Mouse (Mus musculus) lung, postnatal 25 days (tissue): ENCODE measurements around the gene Fgr.
"Not testable (repeated sequence)": the region's sequence is repeated elsewhere in the genome, so short reads cannot be mapped to it uniquely, and the experiment has no call there.

Experiments used
- DNase-seq: peaks from one replicate; pipeline ENCODE4 v3.0.0; 2022; ENCODE audit warnings: low spot score

Fgr gene

DNA sequence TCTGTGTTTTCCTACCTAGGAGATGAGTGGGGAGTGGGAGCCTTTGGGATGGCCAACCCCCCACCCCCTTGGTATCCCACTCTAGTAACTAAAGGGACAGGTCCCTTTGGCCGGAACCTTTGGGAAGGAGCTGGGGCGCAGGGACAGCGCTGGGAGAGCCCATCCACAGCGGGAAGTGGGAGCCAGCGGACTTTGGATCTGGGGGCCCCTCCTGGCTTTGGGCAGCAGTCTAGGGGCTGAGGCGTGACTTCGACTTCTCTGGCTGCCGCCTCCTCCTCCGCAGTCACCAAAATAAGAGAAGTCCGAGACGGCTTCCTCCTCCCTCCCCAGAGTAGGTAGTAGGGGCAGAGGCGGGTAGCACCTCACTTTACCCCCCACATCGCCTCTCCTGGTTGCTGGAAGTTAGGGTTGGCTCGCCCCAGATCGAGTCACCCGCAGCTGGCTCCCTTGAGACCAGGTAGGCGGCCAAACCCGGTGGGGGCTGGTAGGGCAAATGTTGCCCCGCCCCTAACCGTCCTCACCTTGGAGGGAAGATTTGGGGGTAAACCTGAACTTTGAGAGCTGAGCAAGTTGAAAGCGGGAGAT lies at the start of gene Fgr:
Gene Fgr (plus strand): TSS at position 282 of the 585 bp plus-strand sequence.
- peak; percentile 50 for DNase-seq

DNA sequence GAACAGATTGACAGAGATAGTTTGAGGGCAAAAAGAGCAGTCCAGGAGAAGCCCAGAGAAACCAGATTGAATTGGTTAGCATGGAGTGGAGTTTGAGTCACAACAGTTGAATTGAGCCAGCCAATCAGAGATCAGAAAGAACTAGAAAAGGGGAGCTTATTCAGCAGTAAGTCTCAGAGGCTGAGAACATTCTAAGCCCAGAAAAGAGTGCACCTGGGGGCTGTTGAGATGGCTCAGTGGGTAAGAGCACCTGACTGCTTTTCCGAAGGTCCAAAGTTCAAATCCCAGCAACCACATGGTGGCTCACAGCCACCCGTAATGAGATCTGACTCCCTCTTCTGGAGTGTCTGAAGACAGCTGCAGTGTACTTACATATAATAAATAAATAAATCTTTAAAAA lies 47.4 kb upstream of the Fgr start:
- not testable (repeated sequence) for DNase-seq

DNA sequence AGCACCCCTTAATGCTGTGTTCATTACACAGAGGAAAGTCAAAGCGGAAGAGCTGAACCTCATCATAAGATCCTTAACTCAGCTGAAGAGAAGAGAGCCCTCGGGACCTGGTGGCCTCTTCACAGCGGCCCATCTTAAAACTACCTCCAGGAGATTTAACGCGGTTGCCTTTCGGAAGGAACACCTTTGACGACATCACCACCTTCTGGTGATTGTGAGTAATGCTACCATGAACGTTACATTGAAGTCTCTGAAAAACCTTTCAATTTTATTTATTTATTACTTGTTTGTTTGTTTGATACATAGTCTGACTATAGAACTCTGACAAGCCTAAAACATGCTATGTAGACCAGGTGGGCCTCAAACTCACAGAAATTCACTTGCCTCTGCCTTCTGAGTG lies 43.1 kb upstream of the Fgr start:
- peak; percentile 55 for DNase-seq

DNA sequence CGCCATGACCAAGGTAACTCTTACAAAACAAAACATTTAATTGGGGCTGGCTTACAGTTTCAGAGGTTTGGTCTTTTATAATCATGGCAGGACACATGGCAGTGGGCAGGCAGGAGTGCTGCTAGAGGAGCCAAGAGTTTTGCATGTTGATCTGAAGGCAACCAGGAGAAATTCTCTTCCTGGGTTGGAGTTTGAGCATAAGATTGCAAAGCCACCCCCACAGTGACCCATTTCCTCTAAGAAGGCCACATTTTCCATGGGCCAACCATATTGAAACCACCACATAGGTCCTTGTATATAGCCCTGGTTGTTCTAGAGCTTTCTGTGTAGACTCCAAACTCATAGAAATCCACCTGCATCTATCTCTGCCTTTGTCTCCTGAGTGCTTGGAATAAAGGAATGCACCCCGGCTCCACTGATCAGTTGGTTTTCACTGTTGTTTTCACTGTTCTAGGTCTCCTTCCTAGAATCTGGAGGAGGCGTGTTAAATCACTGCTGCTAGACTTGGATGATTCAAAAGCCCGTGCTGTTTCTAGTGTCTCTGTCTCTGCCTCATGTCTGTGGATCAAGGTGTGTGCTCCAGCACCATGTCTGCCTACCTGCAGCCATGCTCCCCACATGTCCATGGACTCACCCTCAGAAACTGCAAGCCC lies 41.0 kb upstream of the Fgr start:
- DNase-seq = no peak

DNA sequence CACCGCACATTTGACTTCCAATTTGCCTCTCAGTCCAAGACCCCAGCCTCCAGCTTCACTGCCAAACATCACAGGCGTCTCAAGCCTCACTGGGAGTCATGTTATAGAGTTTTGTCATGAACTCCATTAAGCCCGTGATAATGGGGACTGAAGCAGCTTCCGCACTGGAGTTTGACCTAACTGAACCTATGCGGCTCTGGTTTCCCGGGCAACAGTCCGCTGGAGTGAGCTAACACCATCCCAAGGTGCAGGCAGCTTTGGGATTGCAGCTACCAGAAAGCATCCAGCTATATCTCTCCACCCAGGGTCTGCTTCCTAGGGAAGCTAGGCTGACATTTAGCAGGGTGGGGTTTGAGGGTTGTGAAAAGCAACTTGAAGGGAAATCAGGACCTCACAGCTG lies 39.3 kb upstream of the Fgr start:
- DNase-seq = no peak

DNA sequence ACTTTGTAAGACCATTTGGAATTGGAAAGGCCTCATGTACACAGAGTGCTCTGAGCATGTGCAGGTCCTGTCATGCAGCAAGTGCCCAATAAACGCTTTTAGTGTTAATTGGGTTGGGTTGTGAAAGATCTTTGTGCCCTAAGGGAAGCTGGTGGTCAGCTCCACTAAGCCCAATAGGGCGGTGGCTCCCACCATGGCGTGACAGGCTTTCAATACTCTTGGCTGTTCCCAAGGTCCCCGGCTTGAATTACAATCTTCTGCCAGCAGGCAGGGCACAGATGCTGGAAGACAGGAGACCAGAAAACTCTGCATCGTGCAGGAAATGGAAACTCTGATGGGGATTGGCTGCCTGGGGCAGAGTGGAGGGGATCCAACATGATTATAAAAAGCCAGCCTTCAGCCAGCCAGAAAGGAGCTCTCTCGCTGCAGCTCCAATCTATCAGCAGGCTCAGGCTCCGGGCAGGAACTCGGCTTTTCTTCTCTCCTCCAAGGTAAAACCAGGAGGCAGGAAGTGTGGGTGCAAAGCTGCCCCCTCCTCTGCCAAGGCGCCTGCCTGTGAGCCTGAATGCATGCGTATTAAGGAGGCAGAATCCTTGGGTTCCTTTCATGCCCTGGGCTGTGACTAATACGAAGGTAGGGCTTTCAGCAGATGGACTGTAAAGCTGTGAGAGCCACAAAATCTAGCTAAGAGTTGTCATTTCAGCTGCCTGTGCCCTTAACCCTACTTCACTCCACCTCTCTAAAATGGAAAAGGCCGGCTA lies 35.5 kb upstream of the Fgr start:
- no peak for DNase-seq

DNA sequence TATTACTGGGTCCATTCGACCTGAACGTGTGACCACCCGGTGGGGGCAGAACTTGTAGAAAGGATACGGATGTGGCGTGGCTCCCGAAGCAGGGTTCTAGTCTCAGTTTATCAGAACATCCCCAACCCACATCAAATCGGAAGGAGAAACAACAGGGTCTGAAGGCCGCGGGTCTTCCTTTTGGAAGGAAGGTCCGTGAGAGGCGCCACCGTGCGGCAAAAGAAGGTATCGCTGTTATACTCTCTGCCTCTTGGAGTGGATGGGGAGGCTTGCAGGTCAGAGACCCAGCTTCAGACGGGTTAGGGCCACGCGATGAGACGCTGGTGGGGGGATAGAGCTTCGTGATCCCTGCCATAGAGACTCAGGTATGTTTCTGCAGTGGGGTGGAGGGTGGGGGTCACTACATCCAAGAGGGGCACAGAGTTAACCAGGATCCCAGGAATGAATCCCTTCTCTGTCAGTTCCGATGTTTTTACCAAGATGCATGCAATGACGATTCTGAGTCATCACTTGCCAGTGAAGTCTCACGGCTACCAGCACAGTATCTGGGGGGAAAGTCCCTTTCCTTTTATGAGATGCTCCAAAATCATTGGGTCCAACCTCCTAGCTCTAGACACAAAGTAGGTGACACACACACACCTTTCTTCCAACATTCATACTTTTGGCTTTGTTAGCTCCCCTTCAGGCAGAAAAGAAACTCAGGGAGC lies 34.3 kb upstream of the Fgr start:
- DNase-seq = no peak

DNA sequence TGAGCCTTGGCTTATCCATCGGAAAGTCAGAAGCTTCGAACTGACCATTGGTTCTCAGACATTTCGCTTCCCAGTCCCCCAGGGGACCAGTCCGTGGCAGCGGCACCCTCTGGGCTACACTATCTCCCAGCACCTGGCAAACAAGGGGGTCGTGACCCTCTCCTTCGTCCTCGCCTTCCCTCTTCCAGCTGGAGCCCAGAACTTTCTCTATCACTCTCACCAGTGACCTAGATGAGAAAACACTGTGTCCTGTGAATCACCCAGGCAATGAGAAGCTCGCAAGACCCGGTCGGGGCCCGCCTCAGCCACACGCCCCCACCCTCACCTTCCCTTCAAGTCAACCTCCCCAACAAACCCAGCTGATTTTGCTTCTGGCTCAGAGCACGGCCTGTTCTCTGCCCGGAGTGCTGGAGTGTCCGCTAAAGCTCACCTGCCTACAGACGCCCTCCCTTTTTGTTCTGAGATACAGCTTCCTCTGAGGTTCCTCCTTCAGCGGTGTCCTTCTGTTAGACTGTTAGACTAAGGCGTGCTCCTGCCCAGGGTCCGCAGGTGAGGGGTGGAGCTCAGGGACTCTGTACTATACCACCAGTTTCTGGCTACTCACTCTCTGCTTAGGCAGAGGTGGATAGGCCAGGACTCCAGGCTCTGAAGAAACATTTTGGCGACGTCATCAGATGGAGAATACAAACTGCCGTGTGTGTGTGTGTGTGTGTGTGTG lies 32.7 kb upstream of the Fgr start:
- no peak for DNase-seq

DNA sequence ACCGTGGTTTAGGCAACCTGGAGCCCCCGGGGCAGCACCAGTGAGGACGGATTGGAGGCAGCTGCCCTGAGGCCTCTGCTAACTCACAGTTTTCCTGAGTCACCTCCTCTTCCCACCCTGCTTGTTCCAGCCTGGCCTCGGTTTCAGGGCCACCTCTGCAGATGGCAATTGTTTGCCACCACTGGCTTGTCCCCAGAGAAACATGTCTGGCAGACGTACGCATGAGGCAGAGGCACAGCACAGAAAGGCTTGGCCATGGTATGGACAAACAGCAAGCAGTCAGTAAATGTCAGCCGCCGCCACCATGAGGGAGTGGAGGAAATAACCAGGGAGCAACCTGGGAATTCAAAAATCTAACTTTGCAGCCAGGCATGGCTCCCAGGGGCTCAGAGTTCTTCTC lies 30.8 kb upstream of the Fgr start:
- no peak for DNase-seq

DNA sequence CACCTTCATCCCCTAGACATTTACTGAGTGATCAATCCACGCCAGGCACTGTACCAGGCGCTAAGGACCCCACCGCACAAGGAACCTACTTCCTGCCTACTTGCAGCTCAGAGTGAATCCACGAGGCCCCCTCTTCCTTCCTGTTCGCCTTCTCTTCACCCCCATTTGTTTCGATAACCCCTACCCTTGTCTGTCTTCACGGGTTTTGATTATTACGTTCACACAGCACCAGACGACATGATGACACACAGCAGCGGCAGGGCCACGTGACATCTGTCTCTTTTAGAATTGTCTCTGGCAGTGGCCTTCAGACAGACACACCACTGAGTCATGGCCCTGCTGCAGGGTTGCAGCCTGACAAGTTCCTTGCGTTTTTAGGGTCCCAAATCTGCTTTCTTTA lies 29.8 kb upstream of the Fgr start:
- no peak for DNase-seq

DNA sequence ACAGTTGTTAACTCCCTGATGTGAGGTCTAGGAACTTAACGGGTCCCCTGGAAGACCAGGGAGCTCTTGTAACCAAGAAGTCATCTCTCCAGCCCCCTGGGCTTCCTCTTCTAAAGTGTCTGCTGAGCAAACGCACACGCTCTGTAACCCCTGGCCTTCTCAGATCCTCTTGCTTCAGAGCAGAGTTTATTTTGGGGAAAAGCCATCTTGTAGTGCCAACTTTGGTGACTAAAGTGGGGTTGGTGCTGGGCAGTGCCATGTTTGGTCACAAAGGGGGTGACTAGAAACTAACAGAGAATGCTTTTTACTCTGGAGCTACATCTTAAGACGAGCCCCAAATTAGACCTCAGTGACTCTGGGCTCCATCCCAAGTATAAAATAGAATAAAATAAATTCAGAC lies 29.1 kb upstream of the Fgr start:
- DNase-seq = no peak

DNA sequence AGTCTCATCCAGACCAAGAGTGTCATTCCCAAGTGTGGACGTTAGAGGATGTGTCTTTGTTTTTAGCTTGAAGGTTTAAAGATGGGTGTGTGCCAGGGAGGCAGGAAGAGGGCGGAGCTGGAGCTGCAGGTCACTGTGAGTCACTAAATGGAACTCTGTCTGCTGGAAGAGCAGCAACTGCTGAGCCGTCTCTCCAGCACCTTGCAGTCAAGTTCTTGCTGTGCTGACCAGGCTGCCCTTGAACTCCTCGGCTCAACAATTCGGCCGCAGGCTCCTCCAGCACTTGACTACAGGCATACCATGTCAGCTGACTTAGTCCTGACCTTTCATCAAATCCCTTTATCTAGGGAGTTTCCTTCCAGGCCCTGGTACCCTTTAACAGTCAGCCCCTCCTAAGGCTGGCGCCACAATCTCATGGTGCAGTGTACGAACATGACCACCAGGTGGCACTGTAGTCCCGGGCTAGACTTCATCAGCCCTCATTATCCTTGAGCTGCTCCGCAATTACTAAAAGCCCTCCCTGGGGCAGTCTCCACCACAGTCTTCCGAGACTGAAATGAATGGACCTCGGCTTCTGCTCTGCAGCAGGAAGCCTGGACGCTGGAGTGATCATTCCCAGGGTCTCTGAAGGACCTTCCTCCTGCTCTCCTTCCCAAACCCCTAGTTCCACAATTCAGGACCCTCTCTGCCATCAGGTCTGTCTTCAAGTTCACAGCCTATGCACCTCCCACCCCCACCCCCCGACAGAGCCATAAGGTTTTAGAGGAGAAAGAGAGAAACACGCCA lies 28.4 kb upstream of the Fgr start:
- DNase-seq = peak; percentile 86

DNA sequence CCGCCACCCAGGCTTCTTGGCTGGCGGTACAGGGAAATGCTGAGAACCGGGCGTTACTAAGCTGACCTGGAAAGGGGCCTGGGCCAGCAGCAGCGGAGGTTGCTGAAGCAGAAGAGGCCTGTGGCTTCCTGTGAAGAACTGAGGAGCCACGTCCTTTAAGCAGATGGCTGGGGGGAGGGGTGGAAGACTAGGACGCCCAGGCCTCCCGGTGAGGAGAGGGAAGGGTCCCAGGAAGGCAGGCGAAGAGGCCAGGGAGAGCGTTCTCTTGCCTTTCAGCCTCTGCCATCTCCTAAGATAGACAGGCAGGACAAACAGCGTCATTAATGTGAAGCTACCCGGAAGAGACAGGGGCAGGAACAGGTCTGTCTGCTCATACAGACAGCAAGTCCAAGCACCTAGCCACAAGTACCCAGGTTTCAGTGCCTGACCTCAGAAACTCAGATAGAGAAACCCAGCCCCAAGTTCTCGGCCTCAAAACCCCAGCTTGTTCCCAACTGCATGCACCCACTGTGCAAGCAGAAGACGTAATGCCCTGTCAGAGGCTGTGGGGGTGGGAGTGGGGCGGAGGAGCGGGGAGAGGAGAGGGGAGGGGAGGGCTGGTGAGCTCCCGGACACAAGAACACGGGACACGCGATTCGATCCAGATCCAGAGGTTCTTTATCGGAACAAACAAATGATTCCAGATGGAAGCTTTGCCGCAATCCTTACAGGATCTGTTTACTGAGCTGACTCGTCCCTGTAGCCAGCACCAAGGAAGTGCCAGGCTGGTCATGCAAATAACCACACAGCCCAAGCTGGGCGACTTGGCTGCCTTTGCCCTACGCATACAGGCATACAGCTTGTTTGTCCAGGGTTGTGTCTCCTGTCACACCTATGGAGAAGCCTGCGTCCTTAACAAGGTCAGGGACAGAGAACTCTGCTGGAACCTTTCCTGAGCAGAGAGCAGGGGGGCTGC lies 27.6 kb upstream of the Fgr start:
- peak; percentile 54 for DNase-seq

DNA sequence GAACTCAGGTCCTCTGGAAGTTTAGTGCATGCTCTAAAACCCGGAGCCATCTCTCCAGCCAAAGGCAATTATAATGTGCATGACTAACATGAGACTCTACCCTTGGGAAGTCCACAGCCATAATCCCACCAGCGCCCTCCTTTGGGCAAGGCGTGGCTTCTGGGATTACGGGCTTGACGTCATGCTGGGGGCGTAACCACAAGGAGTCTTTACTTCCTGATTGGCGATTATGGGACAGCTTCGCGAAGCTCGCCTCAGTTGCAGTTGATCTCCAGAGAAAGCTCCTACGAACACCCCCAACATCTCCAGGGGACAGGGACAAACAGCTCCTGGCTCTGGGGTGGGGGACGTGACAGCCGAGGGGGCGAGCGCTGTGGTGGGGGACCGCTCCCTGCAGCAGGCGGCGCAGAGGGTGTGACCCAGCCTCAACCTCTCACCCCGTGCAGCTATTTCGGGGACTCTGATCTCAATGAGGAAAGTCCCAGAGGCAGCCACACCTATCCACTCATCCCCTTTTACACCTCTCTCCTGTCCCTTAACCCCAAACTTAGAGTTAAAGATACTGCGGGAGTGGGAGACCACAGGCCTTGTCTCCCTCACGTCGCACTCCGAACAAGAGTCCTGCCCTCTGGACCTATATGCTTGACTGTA lies 23.9 kb upstream of the Fgr start:
- DNase-seq = no peak

DNA sequence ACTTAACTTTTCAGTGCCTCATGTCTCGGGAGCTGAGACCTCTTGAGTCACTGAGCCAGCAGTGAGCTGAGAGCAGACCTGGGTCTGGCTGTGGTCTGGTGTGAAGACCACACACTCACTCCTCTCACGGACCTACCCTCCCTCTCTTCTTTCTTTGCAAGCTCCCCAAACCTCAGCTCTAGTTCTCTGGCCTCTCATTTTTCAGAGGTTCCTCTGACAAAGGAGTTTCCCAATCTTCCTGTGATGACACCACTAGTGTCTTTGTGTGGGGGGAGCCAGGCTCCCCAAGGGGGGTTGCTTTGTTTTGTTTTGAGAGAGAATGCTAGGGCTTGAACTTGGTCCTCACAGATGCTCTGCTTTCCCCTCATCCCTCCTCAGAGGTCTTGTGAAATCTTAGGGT lies 22.9 kb upstream of the Fgr start:
- DNase-seq = no peak

DNA sequence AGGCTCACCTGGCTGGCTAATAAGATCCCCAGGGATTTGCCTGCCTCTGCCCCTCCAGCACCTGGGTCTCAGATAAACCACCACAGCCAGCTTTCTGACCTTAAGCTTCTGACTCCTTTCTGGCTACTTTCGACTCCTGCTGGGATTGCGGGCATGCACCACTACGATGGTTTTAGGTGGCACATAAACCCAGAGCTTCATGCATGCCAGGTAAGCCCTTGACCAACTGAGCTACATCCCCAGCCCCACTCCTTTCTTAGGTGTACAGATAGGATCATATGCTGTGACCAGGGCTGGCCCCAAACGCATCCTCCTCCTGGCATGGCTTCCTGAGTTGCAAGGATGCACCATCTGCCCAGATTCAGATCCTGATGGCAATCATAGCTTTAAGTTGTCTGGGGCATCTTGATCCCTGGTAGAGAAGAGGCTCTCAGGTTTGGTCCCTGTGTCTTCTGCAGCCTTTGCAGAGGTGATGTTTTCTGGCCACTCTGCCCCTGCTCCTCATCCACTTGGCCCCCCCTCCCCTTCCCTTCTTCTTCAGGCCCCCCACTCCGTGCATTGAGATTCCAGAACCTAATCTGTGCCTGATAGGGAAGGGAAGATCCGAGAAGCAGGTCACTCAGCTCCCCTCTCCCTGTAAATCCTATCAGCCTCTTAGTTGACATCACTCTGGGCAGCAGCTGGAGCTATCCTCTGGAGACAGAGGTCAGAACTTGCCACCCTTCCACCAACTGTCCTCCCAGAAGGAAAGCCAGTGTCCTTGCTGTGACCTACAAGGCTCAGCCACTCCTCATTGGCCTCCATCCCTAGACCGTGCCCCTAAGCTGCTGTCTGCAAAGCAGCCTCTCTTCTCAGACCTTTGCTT lies 19.1 kb upstream of the Fgr start:
- no peak for DNase-seq

DNA sequence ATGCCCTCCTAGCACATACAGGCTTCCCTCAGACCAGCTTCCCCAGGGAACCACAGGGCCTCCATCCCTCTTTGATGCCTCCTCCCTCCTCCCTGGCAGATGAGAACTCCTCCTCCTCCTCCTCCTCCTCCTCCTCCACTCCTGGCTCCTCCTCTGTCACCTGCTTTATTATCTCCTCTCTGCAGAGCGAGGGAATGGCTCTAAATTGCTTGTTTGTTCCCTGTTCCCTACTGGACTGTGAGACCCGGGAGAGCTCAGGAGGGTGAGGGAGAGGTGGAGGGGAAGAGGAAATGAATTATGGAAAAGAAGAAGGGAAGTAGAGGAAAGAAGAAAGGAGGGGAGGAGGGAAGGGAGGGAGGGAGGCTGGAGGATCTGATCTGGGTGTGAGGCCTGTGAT lies 18.5 kb upstream of the Fgr start:
- no peak for DNase-seq

DNA sequence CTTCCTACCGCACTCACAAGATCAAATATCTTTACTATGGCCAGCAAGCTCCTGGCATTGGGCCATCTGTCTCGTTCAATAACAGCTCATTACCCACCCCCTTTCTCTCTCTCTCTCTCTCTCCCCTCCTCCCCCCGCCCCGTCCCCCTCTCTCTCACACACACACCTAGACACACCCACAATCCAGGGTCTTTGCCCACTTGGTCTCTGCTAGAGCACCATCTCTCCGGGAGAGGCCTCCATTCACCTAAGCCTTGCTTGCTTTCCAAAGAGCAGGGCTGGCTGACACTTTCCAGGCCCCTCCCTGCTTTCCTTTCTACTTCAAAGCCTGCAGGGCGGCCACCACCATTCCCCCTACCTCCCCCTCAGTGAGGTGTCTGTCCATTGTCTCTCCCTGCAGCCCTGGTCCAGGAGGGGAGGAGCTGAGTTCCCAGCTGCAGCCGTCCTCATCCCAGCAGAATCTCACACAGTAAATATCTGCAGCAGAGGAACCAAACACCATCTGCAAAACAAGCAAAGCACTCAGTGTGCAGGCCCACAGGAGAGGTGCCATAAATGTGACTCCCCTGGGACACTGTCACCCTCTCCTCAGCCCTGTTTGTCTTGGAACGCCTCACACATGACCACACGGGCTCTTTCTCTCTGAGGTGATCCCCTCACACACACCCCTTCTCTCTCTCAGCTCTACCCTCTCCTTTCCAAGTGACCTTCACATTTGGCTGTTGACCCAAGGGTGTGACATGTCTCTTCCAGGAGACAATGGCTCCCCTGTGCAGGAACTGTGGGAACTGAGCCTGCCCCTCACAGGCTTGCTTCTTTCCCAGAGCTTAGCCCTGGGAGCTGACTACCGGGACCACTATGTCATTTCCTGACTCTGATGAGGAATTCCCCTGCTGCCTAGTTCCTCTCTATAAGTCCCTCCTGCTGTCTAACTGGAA lies 14.9 kb upstream of the Fgr start:
- DNase-seq = peak; percentile 35
